Mouse (Mus musculus) kidney, embryonic 14.5 days (tissue): ENCODE measurements around the gene Tmem43. TPM values are rescaled to one million over a fixed set of nuclear protein-coding genes. Genes with fewer than 3 reads are reported as not detected.

Experiments used
- ATAC-seq: fragments of 200-750 bp; cut with Nextera tagmentation; 2 replicates; pipeline ENCODE4 v1.8.0; 2017; ENCODE audit warnings: moderate number of reproducible peaks, mild to moderate bottlenecking, moderate TSS enrichment, moderate library complexity; ENCODE audit not compliant: low FRiP score, low TSS enrichment
- H3K27ac ChIP-seq: fragments of 300-500 bp; sonication (generic); 2 replicates; pipeline ENCODE4 v1.5.1; 2014; ENCODE audit warnings: low read depth, mild to moderate bottlenecking, low read length, moderate library complexity, mixed read lengths
- H3K27me3 ChIP-seq: fragments of 300-500 bp; sonication (generic); 2 replicates; pipeline ENCODE4 v1.6.1; 2014; ENCODE audit warnings: mild to moderate bottlenecking, low read length; ENCODE audit not compliant: control insufficient read depth, insufficient read depth
- H3K36me3 ChIP-seq: fragments of 300-500 bp; sonication (generic); 2 replicates; pipeline ENCODE4 v1.6.1; 2014; ENCODE audit warnings: low read length, mixed read lengths; ENCODE audit not compliant: control insufficient read depth, insufficient read depth
- H3K4me1 ChIP-seq: fragments of 300-500 bp; sonication (generic); 2 replicates; pipeline ENCODE4 v1.6.1; 2014; ENCODE audit warnings: low read length, mixed read lengths; ENCODE audit not compliant: control insufficient read depth, insufficient read depth
- H3K4me2 ChIP-seq: fragments of 300-500 bp; sonication (generic); replicated peaks from 2 replicates; pipeline ENCODE4 v1.6.1; 2014; ENCODE audit warnings: low read depth, mild to moderate bottlenecking, low read length
- H3K4me3 ChIP-seq: fragments of 300-500 bp; sonication (generic); 2 replicates; pipeline ENCODE4 v1.5.1; 2014; ENCODE audit warnings: mild to moderate bottlenecking, low read length
- H3K9ac ChIP-seq: fragments of 300-500 bp; sonication (generic); 2 replicates; pipeline ENCODE4 v1.6.1; 2014; ENCODE audit warnings: low read depth, mild to moderate bottlenecking, low read length, moderate library complexity
- H3K9me3 ChIP-seq: fragments of 300-500 bp; sonication (generic); 2 replicates; pipeline ENCODE4 v1.6.1; 2016; ENCODE audit warnings: low read length; ENCODE audit not compliant: control insufficient read depth
- WGBS: fragments of 180-500 bp; shearing (Covaris S2); extraction: QIAGEN DNeasy Blood & Tissue Kit; methylation state at CpG from one replicate; pipeline ENCODE4 v1.1.7; 2014; 5-methylcytosine and 5-hydroxymethylcytosine counted together
- polyA plus RNA-seq: library from polyadenylated mRNA; unstranded; fragments of >200 nt; fragmentation: Nextera tagmentation; extraction: Ambion mirVana; gene quantifications from 2 replicates; pipeline ENCODE4 v1.2.1, GENCODE M21; 2014

Tmem43 gene
- polyA plus RNA-seq, 1 experiment from 2014 or later, result 47.9 TPM

DNA sequence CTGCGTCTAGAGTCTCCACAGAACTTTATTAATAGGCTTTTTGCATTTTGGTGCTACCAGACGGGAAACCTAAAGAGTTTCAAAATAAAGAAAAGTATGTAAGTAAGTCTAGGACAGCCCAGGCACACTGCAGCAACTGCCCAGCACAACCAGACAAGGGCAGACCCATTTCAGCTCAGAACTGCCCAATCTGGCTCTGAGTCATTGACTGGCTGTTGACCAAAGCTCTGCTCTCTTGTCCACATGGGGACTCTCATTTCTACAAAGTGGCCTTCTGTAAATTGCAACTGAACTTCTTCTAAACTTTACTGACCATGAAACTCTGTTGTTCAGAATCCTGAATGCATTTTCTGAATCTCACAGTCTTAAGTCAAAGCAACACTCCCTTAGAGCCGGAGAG lies 61.7 kb downstream of the Tmem43 start:
- no peaks in the 10 kb centered on the region for H3K36me3 ChIP-seq
- WGBS, result 84% methylated on average over 3 of the region's 3 CpGs
- no peak overlapping the region for H3K4me2 ChIP-seq
- no peak overlapping the region for H3K27ac ChIP-seq
- H3K4me1 ChIP-seq, result peaks cover 15% of the 10 kb centered on the region
- H3K9ac ChIP-seq, result no peak overlapping the region
- ATAC-seq, result no peak
- H3K4me3 ChIP-seq, result no peak overlapping the region
- H3K9me3 ChIP-seq, result no peaks in the 10 kb centered on the region
- H3K27me3 ChIP-seq, result no peaks in the 10 kb centered on the region

DNA sequence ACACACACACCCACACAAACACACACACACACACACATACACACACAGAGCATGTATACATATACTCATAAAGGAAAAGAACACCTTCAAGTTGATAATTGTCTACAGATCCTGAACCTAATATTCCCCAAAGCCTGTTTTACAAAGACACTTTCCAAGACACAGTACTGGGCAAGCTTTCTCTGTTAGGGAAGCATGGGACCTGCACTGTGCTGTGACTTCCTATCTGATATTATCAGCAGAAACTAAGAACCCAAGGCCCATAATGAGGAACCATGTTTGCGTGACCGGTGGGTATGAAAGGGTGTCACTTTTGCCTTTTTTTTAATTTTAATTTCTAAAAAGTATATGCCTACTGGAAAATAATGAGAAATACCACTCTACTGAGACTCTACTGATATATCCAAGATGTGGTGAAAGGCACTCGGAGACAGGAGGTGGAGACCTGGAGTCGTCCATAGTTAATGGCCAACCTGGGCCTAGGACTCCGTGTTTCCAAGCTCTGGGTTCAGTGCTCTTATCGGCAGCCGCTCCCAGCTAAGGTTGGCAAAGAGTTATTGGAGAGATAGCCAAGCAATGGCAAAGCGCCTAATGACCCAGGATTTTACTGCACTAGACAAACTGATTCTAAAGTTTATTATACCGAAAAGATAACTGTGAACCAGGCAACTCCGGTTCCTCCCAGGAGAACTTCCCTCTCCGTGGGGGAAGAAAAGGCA lies 62.7 kb downstream of the Tmem43 start:
- ATAC-seq, result no peak
- 82% methylated on average over 11 of the region's 11 CpGs for WGBS
- no peaks in the 10 kb centered on the region for H3K36me3 ChIP-seq
- no peaks in the 10 kb centered on the region for H3K9me3 ChIP-seq
- H3K27me3 ChIP-seq, result no peaks in the 10 kb centered on the region
- no peak overlapping the region for H3K9ac ChIP-seq
- H3K4me1 ChIP-seq, result peaks cover 15% of the 10 kb centered on the region
- H3K27ac ChIP-seq, result no peak overlapping the region
- no peak overlapping the region for H3K4me3 ChIP-seq
- no peak overlapping the region for H3K4me2 ChIP-seq

Other genes with a start within 250 kb of the Tmem43 start
- 0.22 TPM in 1 of 2 replicates, not detected in the other for gene Wnt7a, start 62.3 kb upstream of the Tmem43 start, polyA plus RNA-seq
- gene Chchd4, start 157 bp upstream of the Tmem43 start, polyA plus RNA-seq, result 31.7 and 33.1 TPM in 2 replicates
- gene Xpc, start 42.2 kb downstream of the Tmem43 start, polyA plus RNA-seq, result 15.8 and 25.4 TPM in 2 replicates
- gene Lsm3, start 42.2 kb downstream of the Tmem43 start, polyA plus RNA-seq, result 332 and 459 TPM in 2 replicates
- gene Slc6a6, start 210.3 kb downstream of the Tmem43 start, polyA plus RNA-seq, result 51.7 and 95.1 TPM in 2 replicates